Mouse (Mus musculus): ENCODE data around the gene Abcc1.

The Abcc1 gene

GRCm38 (mm10) chr16:14501649-14502360, 140.4 kb downstream of the Abcc1 start:
- no peak for DNase-seq (ENCODE audit: low read depth, low spot score)

- no peak for DNase-seq (ENCODE audit: low read depth, low spot score)
These were observed 145.1 kb downstream of the Abcc1 start for GRCm38 (mm10) chr16:14506461-14506860.
